14 mouse cellular contexts compared by ENCODE assay signal in the genomic region with DNA sequence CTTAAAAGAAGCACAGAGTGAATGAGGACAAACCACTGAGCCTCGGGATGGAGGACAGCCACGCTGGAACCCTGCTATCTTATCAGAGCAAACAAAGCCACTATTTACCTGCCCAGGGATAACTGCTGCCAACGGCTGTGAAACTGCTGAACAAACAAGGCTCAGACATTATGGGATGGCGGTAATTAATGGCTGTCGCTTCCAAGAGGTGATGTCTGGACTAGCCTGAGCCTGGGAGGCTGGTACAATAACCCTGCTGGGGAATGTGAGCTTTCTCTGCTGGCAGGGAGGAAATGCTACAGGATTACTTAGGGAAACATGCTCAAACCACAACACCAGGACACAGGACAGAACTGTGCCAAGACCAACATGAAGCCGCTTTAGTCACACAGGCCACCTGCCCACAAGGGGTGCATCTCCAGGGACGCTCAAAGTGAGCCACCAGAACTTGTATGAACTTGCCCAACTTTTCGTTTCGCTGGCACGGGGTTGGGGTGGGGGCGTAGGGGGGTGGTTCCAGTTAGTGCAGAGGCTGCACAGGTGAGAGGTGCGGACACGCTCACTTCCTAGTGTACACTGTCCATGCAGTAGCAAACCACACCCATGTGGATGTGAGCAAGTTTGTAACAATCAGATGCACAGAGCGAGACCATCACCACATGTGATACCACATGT. TPM values are rescaled to one million over a fixed set of nuclear protein-coding genes. Genes with fewer than 3 reads are reported as not detected.
DNase-seq lines count a peak whose midpoint lies in the region; ATAC-seq and TF ChIP-seq lines count a peak whose summit lies in the region.
"Had no signal": no experiment of that assay in that cellular context is flagged by ENCODE, and none has a peak within 500 bp of the region (broad histone marks: within the 10 kb centered on the region; RNA-seq: fewer than 3 reads in every experiment).

No protein-coding gene starts in this region.

- TF ChIP-seq EP300 in heart, adult 2 months (IDR thresholded peaks at IDR 0.05; ENCODE audit: insufficient read depth, low read depth, low read length), result no peak
- TF ChIP-seq EP300 in ES-Bruce4 (IDR thresholded peaks at IDR 0.05; ENCODE audit: insufficient read depth, low read depth, low read length), result no peak

- peak; percentile 86 for DNase-seq in heart, adult 11 months
- no peak for DNase-seq in heart, adult 2 months
- peak; percentile 63 for DNase-seq in intestine, embryonic 14.5 days (ENCODE audit: low spot score)
- no peak for DNase-seq in right cerebral cortex, postnatal 10 days (ENCODE audit: low spot score in 2 of 2)
- no peak for DNase-seq in embryo, embryonic 10.5 days (ENCODE audit: low spot score)
- DNase-seq in gastrocnemius, postnatal 4 days (ENCODE audit: low spot score in 2 of 2), result no peak
- DNase-seq: adrenal gland, postnatal 36 days; cerebellum, adult 8-10 months; gastrocnemius, postnatal 14 days; heart, postnatal 4 days had no signal

- H3K27ac ChIP-seq in heart, adult 2 months, result no peak overlapping the region
- H3K27ac ChIP-seq in ES-Bruce4 (ENCODE audit: insufficient read depth, low read length), result peak overlapping the region; percentile 26
- H3K27ac ChIP-seq in intestine, embryonic 14.5 days (ENCODE audit: low read depth), result 0 out of 2 replicates have a peak overlapping the region, but pooled peaks have one; percentile 23
- H3K27ac ChIP-seq: kidney, embryonic 15.5 days had no signal

- intact Hi-C loops in heart, adult 2 months (cut with DNase I), result no loop called here

- H3K27me3 ChIP-seq in heart, adult 2 months (ENCODE audit: control insufficient read depth, insufficient read depth, low read length), result no peaks in the 10 kb centered on the region
- no peaks in the 10 kb centered on the region for H3K27me3 ChIP-seq in ES-Bruce4 (ENCODE audit: control insufficient read depth, insufficient read depth, low read length, poor library complexity, severe bottlenecking)
- no peaks in the 10 kb centered on the region for H3K27me3 ChIP-seq in intestine, embryonic 14.5 days (replicated peaks; ENCODE audit: control insufficient read depth, insufficient read depth, low read length)
- H3K27me3 ChIP-seq: kidney, embryonic 15.5 days; megakaryocyte, embryonic 14.5 days had no signal

- H3K36me3 ChIP-seq in heart, adult 2 months (ENCODE audit: control insufficient read depth, insufficient read depth, low read length), result no peaks in the 10 kb centered on the region
- H3K36me3 ChIP-seq in ES-Bruce4 (ENCODE audit: control insufficient read depth, insufficient read depth, low read length, poor library complexity, severe bottlenecking), result no peaks in the 10 kb centered on the region
- H3K36me3 ChIP-seq in intestine, embryonic 14.5 days (ENCODE audit: control insufficient read depth, insufficient read depth, low read length), result no peaks in the 10 kb centered on the region

- peaks cover 2% of the 10 kb centered on the region for H3K79me2 ChIP-seq in heart, adult 2 months (replicated peaks; ENCODE audit: control insufficient read depth, insufficient read depth, low read length)

- H3K9ac ChIP-seq in heart, adult 2 months (ENCODE audit: low read depth, low read length), result no peak overlapping the region
- H3K9ac ChIP-seq in ES-Bruce4 (ENCODE audit: low read depth, poor library complexity, severe bottlenecking), result no peak overlapping the region
- H3K9ac ChIP-seq in intestine, embryonic 14.5 days (ENCODE audit: low read length), result no peak overlapping the region
- H3K9ac ChIP-seq: kidney, embryonic 15.5 days had no signal

- H3K9me3 ChIP-seq in ES-Bruce4 (replicated peaks; ENCODE audit: control insufficient read depth, insufficient read depth, low read length, poor library complexity, severe bottlenecking), result no peaks in the 10 kb centered on the region
- H3K9me3 ChIP-seq in intestine, embryonic 14.5 days (ENCODE audit: control insufficient read depth, low read length), result no peaks in the 10 kb centered on the region
- H3K9me3 ChIP-seq: kidney, embryonic 15.5 days; megakaryocyte, embryonic 14.5 days had no signal

- 76% methylated on average over 14 of the region's 14 CpGs for WGBS in heart, adult 2 months
- WGBS in intestine, embryonic 14.5 days, result 71% methylated on average over 14 of the region's 14 CpGs

- TF ChIP-seq POLR2A in heart, adult 2 months (IDR thresholded peaks at IDR 0.05; ENCODE audit: insufficient read depth, low read depth, low read length), result no peak
- TF ChIP-seq POLR2A in ES-Bruce4 (IDR thresholded peaks at IDR 0.05; ENCODE audit: insufficient read depth, low read length), result no peak

- no peak overlapping the region for H3K4me2 ChIP-seq in intestine, embryonic 14.5 days (ENCODE audit: low read length)
- H3K4me2 ChIP-seq: kidney, embryonic 15.5 days had no signal

- peak; percentile 71 for ATAC-seq in intestine, embryonic 14.5 days (replicated peaks; ENCODE audit: low FRiP score, low TSS enrichment, low read depth)
- ATAC-seq in megakaryocyte progenitor cell, adult 5-6 weeks (replicated peaks; ENCODE audit: poor library complexity), result peak; percentile 31

- no peak overlapping the region for H3K4me3 ChIP-seq in heart, adult 2 months
- H3K4me3 ChIP-seq in ES-Bruce4 (ENCODE audit: low read depth, low read length), result no peak overlapping the region
- H3K4me3 ChIP-seq in intestine, embryonic 14.5 days (ENCODE audit: low read depth, low read length), result no peak overlapping the region
- H3K4me3 ChIP-seq: kidney, embryonic 15.5 days; megakaryocyte, embryonic 14.5 days had no signal

- no peaks in the 10 kb centered on the region for H3K4me1 ChIP-seq in heart, adult 2 months (ENCODE audit: control insufficient read depth, insufficient read depth, low read length)
- H3K4me1 ChIP-seq in ES-Bruce4 (ENCODE audit: control insufficient read depth, insufficient read depth, low read length), result no peaks in the 10 kb centered on the region
- no peaks in the 10 kb centered on the region for H3K4me1 ChIP-seq in intestine, embryonic 14.5 days (replicated peaks; ENCODE audit: control insufficient read depth, insufficient read depth, low read length)
- H3K4me1 ChIP-seq: kidney, embryonic 15.5 days had no signal

- TF ChIP-seq CTCF in heart, adult 2 months (IDR thresholded peaks at IDR 0.05), result no peak
- no peak for TF ChIP-seq CTCF in ES-Bruce4 (IDR thresholded peaks at IDR 0.05; ENCODE audit: low read depth, low read length)

RNA-seq across cellular contexts. Expression of a gene that starts 11.5 kb away (rescaled TPM):
- 10 to 100 TPM; 55.8 to 70.6 TPM for total RNA-seq in heart, adult 2 months (2021)
- polyA plus RNA-seq in heart, adult 2 months (2012; rRNA removed), result 54.9 and 68.2 TPM in 2 replicates
- 13.9 and 16.9 TPM in 2 replicates for polyA plus RNA-seq in ES-Bruce4 (2011; ENCODE audit: insufficient read depth, insufficient read length, low read depth, missing spikeins)
- 4.5 and 4.7 TPM in 2 replicates for polyA plus RNA-seq in intestine, embryonic 14.5 days (2014; fragmentation: Nextera tagmentation; extraction: Ambion mirVana)
- total RNA-seq in megakaryocyte progenitor cell, adult 5-6 weeks (2015), result 3.9 and 4.6 TPM in 2 replicates
- total RNA-seq in megakaryocyte progenitor cell, adult 5-6 weeks (2017), result 4.7 and 5.2 TPM in 2 replicates
- 10 to 100 TPM; 34.9 to 37.5 TPM for total RNA-seq in gastrocnemius, postnatal 4 days (2021)

RNA-seq across cellular contexts. Expression of a gene that starts 56.7 kb away (rescaled TPM):
- 10 to 100 TPM; 23.5 to 26.3 TPM for total RNA-seq in heart, adult 2 months (2021)
- 18.7 and 26.5 TPM in 2 replicates for polyA plus RNA-seq in heart, adult 2 months (2012; rRNA removed)
- polyA plus RNA-seq in ES-Bruce4 (2011; ENCODE audit: insufficient read depth, insufficient read length, low read depth, missing spikeins), result 37.2 and 41.8 TPM in 2 replicates
- polyA plus RNA-seq in intestine, embryonic 14.5 days (2014; fragmentation: Nextera tagmentation; extraction: Ambion mirVana), result 34.1 and 38.6 TPM in 2 replicates
- 9.1 and 9.6 TPM in 2 replicates for total RNA-seq in megakaryocyte progenitor cell, adult 5-6 weeks (2015)
- total RNA-seq in megakaryocyte progenitor cell, adult 5-6 weeks (2017), result 20.2 and 27.5 TPM in 2 replicates
- total RNA-seq in gastrocnemius, postnatal 4 days (2021), result 10 to 100 TPM; 34.4 to 35.7 TPM

Comparison
In these comparisons a context has a peak if more than half of its experiments do, and no peak if none do; other contexts are left out.
1. DNase-seq: peak in heart, adult 11 months (single experiment) and intestine, embryonic 14.5 days (single experiment); none in heart, adult 2 months (0 of 2), right cerebral cortex, postnatal 10 days (0 of 2), embryo, embryonic 10.5 days (single experiment) and gastrocnemius, postnatal 4 days (0 of 2).
2. RNA of a gene that starts 11.5 kb away (total RNA-seq): 55.8 to 70.6 TPM in heart, adult 2 months and 34.9 to 37.5 TPM in gastrocnemius, postnatal 4 days; 3.9 to 5.2 TPM in megakaryocyte progenitor cell, adult 5-6 weeks; every median in the first group is over 4 times any median in the second.